Mouse (Mus musculus): ENCODE results near the gene Ttll12.

Ttll12 gene

DNA sequence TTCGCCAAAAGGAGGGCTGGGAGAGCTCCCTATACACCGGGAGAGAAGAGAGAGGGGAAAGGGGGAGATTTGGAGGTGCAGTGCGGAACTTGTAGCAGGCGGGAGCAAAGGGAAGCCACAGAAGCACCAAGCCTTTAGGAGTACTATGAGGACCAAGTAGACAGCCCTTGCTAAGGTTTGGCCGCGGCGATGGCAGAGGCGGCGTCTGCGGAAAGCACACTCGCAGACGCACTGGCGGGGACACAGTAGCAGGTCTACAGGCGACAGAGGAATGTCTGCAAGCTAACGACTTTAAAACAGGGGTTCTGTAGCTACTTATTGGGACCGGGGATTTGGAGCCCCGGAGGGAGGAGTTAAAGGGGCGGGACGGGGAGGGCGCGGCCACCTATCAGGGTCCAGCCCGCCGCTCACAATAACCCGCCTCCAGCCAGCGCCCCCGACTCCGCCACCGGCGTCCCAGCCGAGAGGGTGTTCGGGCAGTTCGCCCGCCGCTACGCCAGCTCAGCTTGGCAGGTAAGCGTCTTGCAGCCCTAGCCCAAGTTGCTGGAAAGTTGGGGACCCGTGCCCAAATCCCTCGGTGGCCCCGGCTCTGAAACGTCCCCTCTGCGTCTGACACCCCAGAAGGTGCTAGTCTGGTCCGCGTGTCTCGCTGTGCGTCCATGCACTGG is 68.4 kb downstream of the Ttll12 start, which contains the start of gene Bik:
Gene Bik (plus strand): TSS at position 439 of the 668 bp plus-strand sequence.
- DNase-seq (ENCODE audit: low read depth, low spot score) = no peak

Measured in WW6 (cell line).